Mouse (Mus musculus) liver, adult 10 weeks (tissue): Measurements from ENCODE around the gene Vmn2r27. TPM values are rescaled to one million over a fixed set of nuclear protein-coding genes. Genes with fewer than 3 reads are reported as not detected.

Experiments
- polyA plus RNA-seq: library from polyadenylated mRNA; stranded (reverse); fragments of 350-450 nt; fragmentation: Illumina TruSeq; extraction: RNeasy Lipid Tissue Mini Kit (QIAGEN cat#74804); gene quantifications from one replicate; pipeline ENCODE4 v1.2.3, GENCODE M21; 2014; ENCODE audit warnings: low read depth, low replicate concordance

Gene Vmn2r27
- not detected for polyA plus RNA-seq

GRCm38 (mm10) chr6:124231756-124232155 is at the start of gene Vmn2r27:
TSS of gene Vmn2r27 (minus strand) at chr6:124231856.

Other genes with a start within 250 kb of the Vmn2r27 start
- 0.05 TPM for gene Vmn2r26, start 207.3 kb downstream of the Vmn2r27 start, polyA plus RNA-seq
- 11.2 TPM for gene Cd163, start 72.8 kb upstream of the Vmn2r27 start, polyA plus RNA-seq
- 20.9 TPM for gene Pex5, start 183.2 kb upstream of the Vmn2r27 start, polyA plus RNA-seq
- 0.13 TPM for gene Clstn3, start 232.9 kb upstream of the Vmn2r27 start, polyA plus RNA-seq